Mouse (Mus musculus) left cerebral cortex, adult 18-20 months (tissue): ENCODE measurements at regions not wholly inside any gene's neighbourhood (a gene's known extent, or its start where the extent isn't known, plus 50 kb on each side); places are given as distances from the start of the nearest gene placed in this dataset.

Experiments used
- DNase-seq, 2 experiments: peaks; one replicate each; pipeline ENCODE4 v3.0.0; 2021 to 2022; ENCODE audit warnings: low spot score in 2 of 2, mixed read lengths in 1 of 2

DNA sequence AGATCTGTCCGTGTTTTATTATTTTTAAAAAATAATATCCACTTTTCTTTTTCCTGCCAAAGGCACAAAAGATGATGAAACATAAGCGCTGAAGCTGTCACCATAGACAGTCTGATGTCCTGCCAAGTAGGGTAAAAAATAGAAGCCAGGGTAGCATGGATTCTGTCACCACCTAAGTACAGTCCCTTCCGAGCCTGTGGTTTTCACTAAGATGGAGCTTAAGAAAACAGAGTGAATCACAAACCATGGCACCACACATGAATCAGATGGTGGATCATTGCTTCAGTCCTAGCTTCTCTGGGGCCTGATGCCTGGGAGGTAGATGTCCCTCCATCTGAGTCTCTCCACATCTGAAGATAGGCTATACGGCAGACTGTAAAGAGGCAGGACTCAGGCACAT is 55.9 kb upstream of the Fmod start:
- DNase-seq: peak in 1 of 2 experiments; percentile 11

DNA sequence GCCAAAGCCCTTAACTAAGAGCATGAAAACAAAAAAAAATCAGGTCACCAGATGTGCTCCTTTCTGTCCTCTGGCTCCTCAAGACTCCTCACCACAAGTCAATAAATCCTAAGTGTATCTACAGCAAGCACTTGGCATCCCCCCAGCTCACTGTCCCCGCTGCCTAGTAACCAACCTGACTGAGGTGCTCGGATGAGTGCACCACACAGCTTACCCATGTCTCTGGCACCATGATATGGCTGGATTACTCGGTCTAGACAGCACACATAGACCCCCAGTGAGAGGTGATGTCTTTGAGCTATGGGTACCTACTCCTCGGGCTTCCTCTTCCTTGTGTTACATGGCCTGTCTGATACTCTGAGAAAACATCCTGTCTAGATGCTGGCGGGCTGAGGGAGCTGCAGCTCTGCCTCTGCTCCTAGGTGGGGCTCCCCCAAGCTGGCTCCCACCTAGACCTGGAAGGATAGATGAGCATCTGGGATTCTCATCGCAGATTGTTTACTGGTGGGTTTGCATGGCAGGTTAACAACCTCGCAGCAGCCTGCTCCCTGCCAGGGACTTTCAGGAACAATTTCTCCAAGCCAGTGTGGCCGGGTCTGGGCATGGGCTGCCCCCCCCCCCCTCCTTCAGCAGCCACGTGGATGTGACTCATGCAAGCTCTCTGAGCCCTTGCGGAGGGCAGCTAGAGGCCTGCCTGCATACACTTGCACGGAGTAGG is 57.2 kb upstream of the Prelp start:
- DNase-seq: peak in 1 of 2 experiments; percentile 12

GRCm38 (mm10) chr1:133977260-133977659 is 56.0 kb upstream of the Prelp start:
- DNase-seq: no peak

GRCm38 (mm10) chr1:133973801-133974200 is 52.6 kb upstream of the Prelp start:
- no peak for DNase-seq

- DNase-seq: no peak
These were observed 50.1 kb upstream of the Prelp start for GRCm38 (mm10) chr1:133971290-133971689.
